Mouse (Mus musculus) brain, adult 2 months (tissue): ENCODE data around the gene Ppt1.

Experiments
- DNase-seq: peaks from one replicate; pipeline ENCODE4 v3.0.0; 2011; ENCODE audit warnings: low read depth, low spot score

Gene Ppt1

GRCm38 (mm10) chr4:122905359-122905758, 69.3 kb downstream of the Ppt1 start:
- no peak for DNase-seq
